Mouse (Mus musculus): ENCODE results near the gene Snhg11. TPM values are rescaled to one million over a fixed set of nuclear protein-coding genes. Genes with fewer than 3 reads are reported as not detected.

Snhg11 gene
- polyA plus RNA-seq, 1 experiment, result 1,726 TPM

Other genes starting within 250 kb of the Snhg11 start
- gene Tgm2, start 229.2 kb upstream of the Snhg11 start, polyA plus RNA-seq (2012; rRNA removed), result 11.2 and 11.3 TPM in 2 replicates
- gene D630003M21Rik, start 146.4 kb upstream of the Snhg11 start, polyA plus RNA-seq (2012; rRNA removed), result 3.7 and 4.5 TPM in 2 replicates
- gene Bpi, start 117.5 kb upstream of the Snhg11 start, polyA plus RNA-seq (2012; rRNA removed), result not detected in 2 replicates
- 1.8 and 3.3 TPM in 2 replicates for gene Lbp, start 69.1 kb upstream of the Snhg11 start, polyA plus RNA-seq (2012; rRNA removed)
- 44.2 and 44.4 TPM in 2 replicates for gene Ralgapb, start 34.2 kb downstream of the Snhg11 start, polyA plus RNA-seq (2012; rRNA removed)
- not detected in 2 replicates for gene Adig, start 127.0 kb downstream of the Snhg11 start, polyA plus RNA-seq (2012; rRNA removed)
- gene Arhgap40, start 137.2 kb downstream of the Snhg11 start, polyA plus RNA-seq (2012; rRNA removed), result 1.2 and 1.8 TPM in 2 replicates
- gene Slc32a1, start 235.1 kb downstream of the Snhg11 start, polyA plus RNA-seq (2012; rRNA removed), result 157 and 175 TPM in 2 replicates
- gene Actr5, start 249.2 kb downstream of the Snhg11 start, polyA plus RNA-seq (2012; rRNA removed), result 10.0 and 10.9 TPM in 2 replicates

Measured in frontal cortex, adult 2 months (tissue).